Mouse (Mus musculus): ENCODE results near the gene Tbc1d9. TPM values are rescaled to one million over a fixed set of nuclear protein-coding genes. Genes with fewer than 3 reads are reported as not detected.
"Not testable (repeated sequence)": the region's sequence is repeated elsewhere in the genome, so short reads cannot be mapped to it uniquely, and the experiment has no call there.

Gene Tbc1d9
- total RNA-seq, 2 experiments from 2014 or later = 3.0 to 4.0 TPM

- no peak for DNase-seq
Observed at GRCm38 (mm10) chr8:83233099-83233498, 67.9 kb downstream of the Tbc1d9 start.

- DNase-seq = no peak
Observed at GRCm38 (mm10) chr8:83239341-83239740, 74.2 kb downstream of the Tbc1d9 start.

- DNase-seq = peak; percentile 9 to 52
Observed at GRCm38 (mm10) chr8:83244151-83244550, 79.0 kb downstream of the Tbc1d9 start.

- no peak for DNase-seq
Observed at GRCm38 (mm10) chr8:83250858-83251257, 85.7 kb downstream of the Tbc1d9 start.

GRCm38 (mm10) chr8:83251362-83252246 is 86.5 kb downstream of the Tbc1d9 start:
- DNase-seq = no peak

GRCm38 (mm10) chr8:83252791-83253190 is 87.6 kb downstream of the Tbc1d9 start:
- DNase-seq = no peak

- DNase-seq = no peak
Observed at GRCm38 (mm10) chr8:83257631-83258030, 92.5 kb downstream of the Tbc1d9 start.

- peak; percentile 48 to 71 for DNase-seq
Observed at GRCm38 (mm10) chr8:83260418-83261215, 95.5 kb downstream of the Tbc1d9 start.

GRCm38 (mm10) chr8:83271172-83271571 is 106.0 kb downstream of the Tbc1d9 start:
- no peak for DNase-seq

GRCm38 (mm10) chr8:83272464-83272863 is 107.3 kb downstream of the Tbc1d9 start:
- no peak for DNase-seq

GRCm38 (mm10) chr8:83274470-83274869 is 109.3 kb downstream of the Tbc1d9 start:
- no peak for DNase-seq

GRCm38 (mm10) chr8:83278431-83278830 is 113.3 kb downstream of the Tbc1d9 start:
- DNase-seq = peak; percentile 36 to 68

- no peak for DNase-seq
Observed at GRCm38 (mm10) chr8:83285391-83285790, 120.2 kb downstream of the Tbc1d9 start.

GRCm38 (mm10) chr8:83290176-83290575 is 125.0 kb downstream of the Tbc1d9 start, which contains the start of gene Ucp1:
Gene Ucp1 (plus strand): TSS chr8:83290352.
- no peak for DNase-seq

GRCm38 (mm10) chr8:83297375-83297774 is 132.2 kb downstream of the Tbc1d9 start:
- DNase-seq = no peak

- no peak for DNase-seq
Observed at GRCm38 (mm10) chr8:83300135-83300534, 135.0 kb downstream of the Tbc1d9 start.

- DNase-seq = no peak
Observed at GRCm38 (mm10) chr8:83304946-83305345, 139.8 kb downstream of the Tbc1d9 start.

- DNase-seq = no peak
Observed at GRCm38 (mm10) chr8:83309836-83310235, 144.7 kb downstream of the Tbc1d9 start.

- not testable (repeated sequence) for DNase-seq
Observed at GRCm38 (mm10) chr8:83315084-83315483, 149.9 kb downstream of the Tbc1d9 start.

- DNase-seq = no peak
Observed at GRCm38 (mm10) chr8:83315691-83316090, 150.5 kb downstream of the Tbc1d9 start.

- DNase-seq = no peak
Observed at GRCm38 (mm10) chr8:83320543-83320942, 155.4 kb downstream of the Tbc1d9 start.

GRCm38 (mm10) chr8:83322374-83322773 is 157.2 kb downstream of the Tbc1d9 start:
- DNase-seq = no peak

Data from heart, adult 18-20 months (tissue).